Mouse (Mus musculus): ENCODE data around the gene Ermap.

DNA sequence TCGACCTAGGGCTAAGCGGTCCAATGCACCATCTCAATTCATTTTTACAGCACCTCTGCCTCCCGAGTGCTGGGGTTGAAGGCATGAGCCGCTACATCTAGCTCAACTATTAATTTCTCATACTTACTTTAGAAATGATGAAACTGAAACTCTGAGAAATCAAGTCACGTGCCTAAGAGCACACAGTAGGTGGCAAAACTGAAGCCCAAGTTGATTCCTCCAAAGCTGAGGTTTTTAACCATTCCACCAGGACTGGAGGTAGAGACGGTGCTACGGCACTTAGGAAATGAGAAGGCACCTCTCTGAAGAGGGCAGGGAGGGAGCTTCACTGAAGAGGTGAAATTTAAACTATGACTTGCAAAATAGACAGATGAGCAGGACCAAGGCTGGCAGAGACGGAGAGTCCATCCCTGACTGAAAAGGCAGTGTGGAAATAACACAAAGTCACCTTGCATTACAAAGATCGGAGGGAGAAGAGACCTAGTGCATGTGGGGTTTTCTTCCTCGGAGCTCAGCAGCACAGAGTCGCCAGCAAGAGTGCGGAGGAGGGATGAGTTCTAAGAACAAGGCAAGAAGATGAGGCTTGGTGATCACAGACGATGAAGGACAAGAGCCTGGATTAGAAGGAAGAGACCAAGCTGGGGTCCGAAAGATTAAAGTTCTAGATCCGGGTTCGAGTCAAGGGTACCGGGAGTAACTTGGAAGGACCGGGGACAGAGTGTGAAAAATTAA lies 16.7 kb downstream of the Ermap start:
- TF ChIP-seq CTCF (conservative IDR thresholded peaks at IDR 0.05; ENCODE audit: insufficient read depth, insufficient read length, low read depth, low read length) (no peak), POLR2A (IDR thresholded peaks at IDR 0.05; ENCODE audit: low read depth, low read length) (no peak)

Measured in kidney, adult 2 months (tissue).